Mouse (Mus musculus): ENCODE results near the gene Csnk2a2. TPM values are rescaled to one million over a fixed set of nuclear protein-coding genes. Genes with fewer than 3 reads are reported as not detected.

The Csnk2a2 gene
- polyA plus RNA-seq, 1 experiment: 21.7 TPM

DNA sequence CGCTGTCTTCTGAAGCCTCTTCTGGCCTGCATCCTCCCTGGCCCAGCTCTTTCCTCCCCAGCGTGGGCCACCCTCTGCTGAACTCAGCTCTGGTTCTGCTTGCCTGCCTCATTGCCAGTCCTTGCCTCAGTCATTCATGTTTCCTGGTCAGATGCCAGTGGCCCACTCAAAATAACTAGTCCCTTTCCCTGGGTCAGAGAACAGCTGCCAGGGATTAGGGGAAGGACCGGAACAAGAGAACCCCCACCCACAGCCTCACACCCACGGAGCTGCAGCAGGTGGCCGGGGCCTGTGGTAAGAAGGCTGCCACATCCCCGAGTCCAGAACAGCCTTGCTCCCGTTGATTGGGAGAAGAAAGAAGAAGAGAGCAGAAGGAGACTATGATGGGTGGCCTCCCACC is 88.7 kb downstream of the Csnk2a2 start:
- H3K4me3 ChIP-seq (replicated peaks; ENCODE audit: extremely low read depth, low read depth, low read length): no peak overlapping the region
- WGBS: 69% methylated on average over 7 of the region's 7 CpGs
- TF ChIP-seq POLR2A (IDR thresholded peaks at IDR 0.05; ENCODE audit: borderline replicate concordance, extremely low read depth, low read depth, low read length) (no peak), CTCF (IDR thresholded peaks at IDR 0.05; ENCODE audit: insufficient read depth, low read length) (no peak)
- no peaks in the 10 kb centered on the region; the same call in 1 of the 2 replicates for H3K4me1 ChIP-seq (ENCODE audit: control insufficient read depth, insufficient read depth, low read length)
- no peak for DNase-seq

GRCm38 (mm10) chr8:95399131-95399530 is 90.7 kb downstream of the Csnk2a2 start:
- no peak for DNase-seq
- 82% methylated on average over 9 of the region's 9 CpGs for WGBS
- TF ChIP-seq CTCF (IDR thresholded peaks at IDR 0.05; ENCODE audit: insufficient read depth, low read length): no peak
- no peak for TF ChIP-seq POLR2A (IDR thresholded peaks at IDR 0.05; ENCODE audit: borderline replicate concordance, extremely low read depth, low read depth, low read length)
- Histone ChIP-seq H3K4me3 (replicated peaks; ENCODE audit: extremely low read depth, low read depth, low read length) (no peak overlapping the region), H3K4me1 (ENCODE audit: control insufficient read depth, insufficient read depth, low read length) (peaks cover 7% of the 10 kb centered on the region)

GRCm38 (mm10) chr8:95397201-95397600 is 92.6 kb downstream of the Csnk2a2 start:
- TF ChIP-seq CTCF (IDR thresholded peaks at IDR 0.05; ENCODE audit: insufficient read depth, low read length) (no peak), POLR2A (IDR thresholded peaks at IDR 0.05; ENCODE audit: borderline replicate concordance, extremely low read depth, low read depth, low read length) (no peak)
- no peak for DNase-seq
- peaks cover 14% of the 10 kb centered on the region for H3K4me1 ChIP-seq (ENCODE audit: control insufficient read depth, insufficient read depth, low read length)
- H3K4me3 ChIP-seq (replicated peaks; ENCODE audit: extremely low read depth, low read depth, low read length): no peak overlapping the region
- 64% methylated on average over 5 of the region's 5 CpGs for WGBS

DNA sequence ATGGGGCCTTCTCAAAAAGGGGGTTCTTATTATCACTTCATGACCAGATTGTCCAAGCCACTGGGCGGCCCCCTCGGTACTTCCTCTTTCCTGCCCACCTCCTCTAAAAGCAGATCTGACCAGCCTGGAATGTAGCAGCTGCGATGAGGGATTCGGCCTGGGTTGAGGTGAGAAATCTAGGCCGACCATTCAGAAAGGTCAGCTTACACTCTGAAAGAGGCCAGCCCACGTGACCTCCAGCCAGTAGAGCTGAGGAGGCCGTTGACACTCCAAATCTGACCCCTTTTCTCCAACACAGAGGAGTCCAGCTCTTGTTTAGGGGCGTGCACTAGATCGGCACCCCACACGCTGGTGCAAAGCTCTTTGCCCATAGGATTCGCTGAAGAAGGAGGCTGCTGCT is 93.1 kb downstream of the Csnk2a2 start:
- H3K4me1 ChIP-seq (ENCODE audit: control insufficient read depth, insufficient read depth, low read length): peaks cover 17% of the 10 kb centered on the region
- H3K4me3 ChIP-seq (replicated peaks; ENCODE audit: extremely low read depth, low read depth, low read length): no peak overlapping the region
- no peak for DNase-seq
- no peak for TF ChIP-seq POLR2A (IDR thresholded peaks at IDR 0.05; ENCODE audit: borderline replicate concordance, extremely low read depth, low read depth, low read length)
- no peak for TF ChIP-seq CTCF (IDR thresholded peaks at IDR 0.05; ENCODE audit: insufficient read depth, low read length)
- WGBS: 57% methylated on average over 11 of the region's 11 CpGs

Other genes with a start within 250 kb of the Csnk2a2 start
- 1.9 and 2.4 TPM in 2 replicates for gene Cngb1, start 183.5 kb downstream of the Csnk2a2 start, polyA plus RNA-seq (2012; rRNA removed)
- 2.4 and 4.2 TPM in 2 replicates for gene Tepp, start 179.5 kb downstream of the Csnk2a2 start, polyA plus RNA-seq (2012; rRNA removed)
- gene Zfp319, start 158.1 kb downstream of the Csnk2a2 start, polyA plus RNA-seq (2012; rRNA removed): 17.1 and 20.8 TPM in 2 replicates
- 26.1 and 31.8 TPM in 2 replicates for gene Usb1, start 157.8 kb downstream of the Csnk2a2 start, polyA plus RNA-seq (2012; rRNA removed)
- gene Mmp15, start 137.8 kb downstream of the Csnk2a2 start, polyA plus RNA-seq (2012; rRNA removed): 120 and 133 TPM in 2 replicates
- gene Cfap20, start 55.2 kb downstream of the Csnk2a2 start, polyA plus RNA-seq (2012; rRNA removed): 65.0 and 66.0 TPM in 2 replicates
- gene Ccdc113, start 44.0 kb upstream of the Csnk2a2 start, polyA plus RNA-seq (2012; rRNA removed): 2.6 and 4.7 TPM in 2 replicates
- 0.10 TPM in 1 of 2 replicates, not detected in the other for gene Prss54, start 86.3 kb upstream of the Csnk2a2 start, polyA plus RNA-seq (2012; rRNA removed)
- gene Gins3, start 143.4 kb upstream of the Csnk2a2 start, polyA plus RNA-seq (2012; rRNA removed): 0.91 and 1.3 TPM in 2 replicates
- 17.4 and 21.5 TPM in 2 replicates for gene Ndrg4, start 186.9 kb upstream of the Csnk2a2 start, polyA plus RNA-seq (2012; rRNA removed)
- 8.9 and 13.8 TPM in 2 replicates for gene Setd6, start 225.8 kb upstream of the Csnk2a2 start, polyA plus RNA-seq (2012; rRNA removed)